Mouse (Mus musculus): ENCODE results near the gene Enoph1. TPM values are rescaled to one million over a fixed set of nuclear protein-coding genes. Genes with fewer than 3 reads are reported as not detected.

Enoph1 gene
- polyA plus RNA-seq, 1 experiment from 2014 or later = 52.3 TPM

DNA sequence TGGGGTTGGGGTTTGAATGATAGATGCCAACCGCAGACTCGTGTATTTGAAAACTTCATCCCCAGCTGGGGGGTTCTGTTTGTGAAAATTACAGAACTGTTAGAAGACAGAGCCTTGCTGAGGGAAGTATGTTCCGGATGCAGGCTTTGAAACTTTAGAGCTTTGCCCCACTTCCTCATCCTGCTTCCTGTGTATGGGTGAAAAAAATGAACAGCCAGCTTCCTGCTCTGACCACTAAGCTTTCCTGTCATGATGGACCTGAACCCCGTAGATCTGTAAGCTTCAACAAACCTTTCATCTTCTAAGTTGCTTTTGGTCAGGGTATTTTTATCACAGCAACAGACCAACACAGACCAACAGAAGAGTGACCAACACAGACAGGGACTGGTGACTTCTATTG, 42.2 kb downstream of the Enoph1 start:
- Histone ChIP-seq H3K9ac (replicated peaks) (no peak overlapping the region), H3K4me1 (peaks cover 35% of the 10 kb centered on the region), H3K4me3 (replicated peaks) (no peak overlapping the region), H3K4me2 (no peak overlapping the region), H3K36me3 (0 out of 2 replicates have a peak, but pooled peaks cover 3% of the 10 kb centered on the region), H3K9me3 (replicated peaks) (no peaks in the 10 kb centered on the region), H3K27ac (replicated peaks) (no peak overlapping the region), H3K27me3 (replicated peaks) (no peaks in the 10 kb centered on the region)
- WGBS = 93% methylated on average over 4 of the region's 4 CpGs
- no peak for ATAC-seq (ENCODE audit: low FRiP score)

GRCm38 (mm10) chr5:100083953-100084562, 44.3 kb downstream of the Enoph1 start:
- ATAC-seq (ENCODE audit: low FRiP score) = no peak
- WGBS = 46% methylated on average over 12 of the region's 12 CpGs
- Histone ChIP-seq H3K4me2 (no peak overlapping the region), H3K9me3 (replicated peaks) (no peaks in the 10 kb centered on the region), H3K36me3 (0 out of 2 replicates have a peak, but pooled peaks cover 3% of the 10 kb centered on the region), H3K27me3 (replicated peaks) (no peaks in the 10 kb centered on the region), H3K9ac (replicated peaks) (no peak overlapping the region), H3K4me3 (replicated peaks) (no peak overlapping the region), H3K4me1 (peaks cover 33% of the 10 kb centered on the region), H3K27ac (replicated peaks) (no peak overlapping the region)

- Histone ChIP-seq H3K9ac (replicated peaks) (no peak overlapping the region), H3K9me3 (replicated peaks) (no peaks in the 10 kb centered on the region), H3K27ac (replicated peaks) (no peak overlapping the region; the same call in 1 of the 2 replicates), H3K4me2 (no peak overlapping the region), H3K4me1 (peaks cover 26% of the 10 kb centered on the region), H3K27me3 (replicated peaks) (no peaks in the 10 kb centered on the region), H3K4me3 (replicated peaks) (no peak overlapping the region), H3K36me3 (0 out of 2 replicates have a peak, but pooled peaks cover 3% of the 10 kb centered on the region)
- no peak for ATAC-seq (ENCODE audit: low FRiP score)
- WGBS = 40% methylated on average over 8 of the region's 8 CpGs
These were observed 45.3 kb downstream of the Enoph1 start for GRCm38 (mm10) chr5:100085097-100085496.

DNA sequence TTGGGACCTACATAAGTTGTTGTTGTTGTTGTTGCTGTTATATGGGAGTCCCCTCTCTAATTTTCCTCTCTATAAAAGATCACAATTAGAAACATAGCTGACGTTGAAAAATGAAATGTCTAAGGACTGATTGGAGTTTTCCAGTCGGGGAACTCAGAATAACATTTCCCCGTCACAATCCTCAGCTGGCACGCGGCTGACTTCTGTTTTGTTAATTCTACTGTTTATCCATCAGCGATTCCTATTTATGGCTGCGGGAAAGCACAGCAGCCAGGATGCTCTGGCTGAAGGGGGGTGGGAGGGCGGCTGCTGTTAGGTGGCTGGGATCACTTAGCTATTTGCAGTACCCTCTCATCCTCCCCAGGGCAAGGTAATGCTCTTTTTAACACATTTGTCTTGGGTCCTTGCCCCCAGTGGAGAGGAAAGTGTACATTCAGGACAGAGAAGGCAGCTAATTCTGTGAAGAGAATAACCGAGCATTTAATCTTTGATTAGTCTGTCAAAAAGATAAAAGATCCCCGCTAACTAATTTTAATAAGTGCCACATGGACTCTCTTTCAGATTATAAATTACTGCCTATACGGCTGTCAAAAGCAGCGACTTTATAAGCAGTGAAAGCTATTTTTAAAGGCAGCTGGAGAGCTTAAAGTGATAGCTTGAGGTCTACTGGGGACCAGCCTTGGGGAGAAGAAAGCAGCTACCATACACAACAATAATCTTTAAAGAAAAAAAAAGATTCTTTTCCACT, 50.9 kb downstream of the Enoph1 start:
- no peaks in the 10 kb centered on the region for H3K9me3 ChIP-seq (replicated peaks)
- no peak overlapping the region for H3K4me3 ChIP-seq (replicated peaks)
- ATAC-seq (ENCODE audit: low FRiP score) = peak; percentile 13; the same call in 1 of the 2 replicates
- peak overlapping the region; percentile 34 for H3K4me2 ChIP-seq
- no peak overlapping the region for H3K9ac ChIP-seq (replicated peaks)
- WGBS = 16% methylated on average over 12 of the region's 12 CpGs
- H3K27ac ChIP-seq (replicated peaks) = peak overlapping the region; percentile 80
- H3K27me3 ChIP-seq (replicated peaks) = no peaks in the 10 kb centered on the region
- no peaks in the 10 kb centered on the region for H3K36me3 ChIP-seq
- peaks cover 32% of the 10 kb centered on the region for H3K4me1 ChIP-seq

DNA sequence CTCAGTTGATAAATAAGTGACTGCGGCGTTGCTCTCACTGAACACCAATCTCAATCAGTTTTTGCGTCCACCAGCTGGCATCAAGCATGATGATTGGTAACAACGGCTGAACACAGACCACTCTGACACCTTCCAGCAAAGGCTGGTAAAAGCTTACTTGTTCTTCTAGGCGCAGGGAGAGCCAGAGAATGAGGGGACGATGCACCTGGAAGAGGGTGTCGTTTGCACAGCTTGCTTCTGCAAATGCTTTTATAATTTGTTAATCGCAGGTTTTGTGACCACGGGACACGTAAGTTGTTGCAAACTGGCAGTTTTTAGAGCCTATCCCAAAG, 51.4 kb downstream of the Enoph1 start:
- peaks cover 29% of the 10 kb centered on the region for H3K4me1 ChIP-seq
- no peaks in the 10 kb centered on the region for H3K36me3 ChIP-seq
- WGBS = 20% methylated on average over 10 of the region's 10 CpGs
- peak overlapping the region; percentile 34 for H3K4me2 ChIP-seq
- H3K9ac ChIP-seq (replicated peaks) = peak overlapping the region; percentile 14; the same call in 1 of the 2 replicates
- ATAC-seq (ENCODE audit: low FRiP score) = peak; percentile 33; the same call in 1 of the 2 replicates
- H3K27ac ChIP-seq (replicated peaks) = peak overlapping the region; percentile 80
- no peak overlapping the region for H3K4me3 ChIP-seq (replicated peaks)
- no peaks in the 10 kb centered on the region for H3K9me3 ChIP-seq (replicated peaks)
- H3K27me3 ChIP-seq (replicated peaks) = no peaks in the 10 kb centered on the region

DNA sequence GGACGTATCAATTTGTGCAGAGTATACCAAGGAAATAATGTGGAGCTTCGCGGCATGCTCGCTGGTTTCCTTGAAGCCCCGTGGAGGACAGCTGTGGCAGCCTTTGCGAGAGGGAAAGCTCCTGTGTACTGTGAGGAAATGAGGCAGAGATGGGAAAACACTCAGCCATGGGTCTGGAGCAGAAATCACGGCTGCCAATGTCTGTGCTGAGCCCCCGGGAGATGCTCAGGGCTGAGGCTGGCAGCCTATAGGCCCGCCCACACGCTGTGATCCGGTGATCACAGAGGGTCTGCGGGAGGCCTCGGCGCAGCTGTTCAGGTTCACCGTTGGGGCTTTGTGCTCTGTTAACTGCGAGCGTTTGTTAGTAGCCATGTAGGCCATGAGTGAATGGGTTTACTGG, 51.8 kb downstream of the Enoph1 start:
- Histone ChIP-seq H3K27ac (replicated peaks) (peak overlapping the region; percentile 80), H3K36me3 (no peaks in the 10 kb centered on the region), H3K4me3 (replicated peaks) (0 out of 2 replicates have a peak overlapping the region, but pooled peaks have one; percentile 1), H3K4me2 (peak overlapping the region; percentile 34), H3K9me3 (replicated peaks) (no peaks in the 10 kb centered on the region), H3K9ac (replicated peaks) (peak overlapping the region; percentile 14; the same call in 1 of the 2 replicates), H3K4me1 (peaks cover 29% of the 10 kb centered on the region), H3K27me3 (replicated peaks) (no peaks in the 10 kb centered on the region)
- peak; percentile 79 for ATAC-seq (ENCODE audit: low FRiP score)
- 5% methylated on average over 17 of the region's 17 CpGs for WGBS

GRCm38 (mm10) chr5:100096955-100097354, 57.2 kb downstream of the Enoph1 start:
- Histone ChIP-seq H3K4me1 (peaks cover 9% of the 10 kb centered on the region), H3K4me2 (no peak overlapping the region), H3K9ac (replicated peaks) (no peak overlapping the region), H3K4me3 (replicated peaks) (no peak overlapping the region), H3K36me3 (no peaks in the 10 kb centered on the region), H3K27me3 (replicated peaks) (no peaks in the 10 kb centered on the region), H3K27ac (replicated peaks) (no peak overlapping the region), H3K9me3 (replicated peaks) (no peaks in the 10 kb centered on the region)
- ATAC-seq (ENCODE audit: low FRiP score) = no peak
- WGBS = 77% methylated on average over 5 of the region's 5 CpGs

DNA sequence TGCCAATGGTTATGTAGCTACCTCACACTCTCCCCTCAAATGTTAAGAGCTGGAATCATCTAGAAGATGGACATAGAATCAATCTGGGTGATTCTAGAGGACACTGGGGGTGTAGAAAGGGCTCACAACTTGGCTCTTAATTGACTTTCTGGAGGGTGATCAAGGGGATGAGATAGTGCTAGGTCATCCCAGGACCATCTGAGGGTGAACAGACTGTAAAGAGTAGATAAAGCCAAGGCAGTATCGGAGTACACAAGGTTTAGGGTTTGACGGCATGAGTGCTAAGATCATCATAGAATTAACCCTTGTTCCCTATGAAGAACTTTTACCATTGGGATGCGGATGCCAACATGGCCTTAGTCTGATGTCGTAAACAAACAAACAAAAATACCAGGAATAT, 58.2 kb downstream of the Enoph1 start:
- Histone ChIP-seq H3K9me3 (replicated peaks) (no peaks in the 10 kb centered on the region), H3K27me3 (replicated peaks) (no peaks in the 10 kb centered on the region), H3K9ac (replicated peaks) (no peak overlapping the region), H3K27ac (replicated peaks) (no peak overlapping the region), H3K4me2 (no peak overlapping the region), H3K4me1 (no peaks in the 10 kb centered on the region), H3K4me3 (replicated peaks) (no peak overlapping the region), H3K36me3 (no peaks in the 10 kb centered on the region)
- no peak for ATAC-seq (ENCODE audit: low FRiP score)
- 98% methylated on average over 4 of the region's 4 CpGs for WGBS

DNA sequence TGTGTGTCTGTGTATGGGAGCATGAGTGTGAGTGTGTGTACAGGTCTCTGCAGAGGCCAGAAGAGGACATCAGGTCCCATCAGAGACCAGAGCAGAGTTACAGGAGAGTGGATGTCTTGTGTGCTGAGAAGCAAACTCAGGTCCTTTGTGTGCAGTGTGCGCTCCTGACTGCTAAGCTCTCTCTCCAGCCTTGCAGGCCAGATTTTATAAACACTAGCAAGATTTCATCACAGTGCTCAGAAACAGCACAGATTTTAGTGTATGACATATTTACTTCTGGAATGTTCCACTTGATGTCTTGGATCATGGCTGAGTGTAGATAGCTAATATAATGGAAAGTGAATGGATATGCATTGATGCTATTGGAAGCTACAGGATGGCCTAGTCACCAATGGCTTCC, 62.6 kb downstream of the Enoph1 start:
- ATAC-seq (ENCODE audit: low FRiP score) = no peak
- H3K4me1 ChIP-seq = no peaks in the 10 kb centered on the region
- 92% methylated on average over 1 of the region's 1 CpGs for WGBS

GRCm38 (mm10) chr5:100108866-100109265, 69.1 kb downstream of the Enoph1 start:
- ATAC-seq (ENCODE audit: low FRiP score) = peak; percentile 52; the same call in 1 of the 2 replicates
- H3K9me3 ChIP-seq (replicated peaks) = no peaks in the 10 kb centered on the region
- H3K4me1 ChIP-seq = peaks cover 15% of the 10 kb centered on the region; the same call in 1 of the 2 replicates
- H3K9ac ChIP-seq (replicated peaks) = no peak overlapping the region
- 66% methylated on average over 9 of the region's 9 CpGs for WGBS
- no peak overlapping the region for H3K27ac ChIP-seq (replicated peaks)
- no peak overlapping the region for H3K4me2 ChIP-seq
- no peaks in the 10 kb centered on the region for H3K27me3 ChIP-seq (replicated peaks)
- H3K4me3 ChIP-seq (replicated peaks) = no peak overlapping the region
- H3K36me3 ChIP-seq = no peaks in the 10 kb centered on the region

More for the DNA sequence above, 62.6 kb downstream of the Enoph1 start:
- Histone ChIP-seq H3K4me3 (replicated peaks) (no peak overlapping the region), H3K9me3 (replicated peaks) (no peaks in the 10 kb centered on the region), H3K27ac (replicated peaks) (no peak overlapping the region), H3K36me3 (no peaks in the 10 kb centered on the region), H3K4me2 (no peak overlapping the region), H3K9ac (replicated peaks) (no peak overlapping the region), H3K27me3 (replicated peaks) (no peaks in the 10 kb centered on the region)

DNA sequence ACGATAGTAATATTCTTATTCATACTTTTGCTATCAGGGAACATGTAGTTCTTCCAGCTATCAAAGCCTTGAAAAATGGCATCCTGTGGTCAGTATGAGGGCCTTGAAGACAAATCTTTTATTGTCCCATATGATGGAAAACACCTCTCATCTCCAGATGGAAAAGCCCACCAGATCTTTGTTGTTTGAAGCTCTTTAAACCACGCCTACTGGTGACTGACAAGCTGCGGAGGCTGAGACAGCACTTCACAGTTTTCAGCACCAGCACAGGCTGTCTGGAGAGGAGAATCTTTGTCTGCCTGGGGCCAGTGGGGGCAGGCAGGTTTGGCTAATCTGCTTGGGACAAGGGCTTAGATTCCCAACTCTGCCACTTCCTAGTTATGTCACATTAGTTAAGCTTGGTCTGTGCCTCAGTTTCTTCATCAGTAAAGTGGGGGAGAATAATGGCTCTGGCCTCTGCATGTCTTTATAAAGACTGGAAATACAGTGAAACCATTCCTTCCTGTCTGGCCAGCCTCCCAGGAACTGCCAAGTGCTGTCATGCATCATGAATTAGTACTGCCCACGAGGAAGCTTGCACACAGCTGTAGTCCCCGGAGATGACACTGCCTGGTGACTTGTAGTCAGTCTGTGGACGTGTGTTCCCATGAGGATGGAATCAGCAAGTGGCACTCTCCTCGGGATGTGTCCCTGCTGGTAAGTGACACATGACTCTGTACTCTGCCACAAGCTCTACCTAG, 69.9 kb downstream of the Enoph1 start:
- WGBS = 48% methylated on average over 7 of the region's 7 CpGs

More for the DNA sequence above, 69.9 kb downstream of the Enoph1 start:
- no peak overlapping the region for H3K27ac ChIP-seq (replicated peaks)
- no peak overlapping the region for H3K4me3 ChIP-seq (replicated peaks)
- H3K9ac ChIP-seq (replicated peaks) = no peak overlapping the region
- no peak overlapping the region for H3K4me2 ChIP-seq
- H3K4me1 ChIP-seq = peaks cover 19% of the 10 kb centered on the region; the same call in 1 of the 2 replicates
- H3K36me3 ChIP-seq = no peaks in the 10 kb centered on the region
- H3K9me3 ChIP-seq (replicated peaks) = no peaks in the 10 kb centered on the region
- H3K27me3 ChIP-seq (replicated peaks) = no peaks in the 10 kb centered on the region
- ATAC-seq (ENCODE audit: low FRiP score) = no peak

All from neural tube, embryonic 15.5 days (tissue).